Mouse (Mus musculus) forebrain, embryonic 12.5 days (tissue): Measurements from ENCODE around the gene Cdc14a. TPM values are rescaled to one million over a fixed set of nuclear protein-coding genes. Genes with fewer than 3 reads are reported as not detected.

Experiments used
- ATAC-seq: fragments of 200-750 bp; cut with Nextera tagmentation; 2 replicates; pipeline ENCODE4 v1.8.0; 2017; ENCODE audit warnings: moderate TSS enrichment; ENCODE audit not compliant: low FRiP score
- H3K27ac ChIP-seq: fragments of 300-500 bp; sonication (generic); 2 replicates; pipeline ENCODE4 v1.5.1; 2016; ENCODE audit warnings: mild to moderate bottlenecking
- H3K27me3 ChIP-seq: fragments of 300-500 bp; sonication (generic); 2 replicates; pipeline ENCODE4 v1.6.1; 2016; ENCODE audit warnings: mild to moderate bottlenecking
- H3K36me3 ChIP-seq: fragments of 300-500 bp; sonication (generic); replicated peaks from 2 replicates; pipeline ENCODE4 v1.6.1; 2016; ENCODE audit warnings: mild to moderate bottlenecking
- H3K4me1 ChIP-seq: fragments of 300-500 bp; sonication (generic); 2 replicates; pipeline ENCODE4 v1.6.1; 2016
- H3K4me2 ChIP-seq: fragments of 300-500 bp; sonication (generic); 2 replicates; pipeline ENCODE4 v1.6.1; 2016; ENCODE audit warnings: mild to moderate bottlenecking, moderate library complexity
- H3K4me3 ChIP-seq: fragments of 300-500 bp; sonication (generic); replicated peaks from 2 replicates; pipeline ENCODE4 v1.5.1; 2016; ENCODE audit warnings: mild to moderate bottlenecking
- H3K9ac ChIP-seq: fragments of 300-500 bp; sonication (generic); 2 replicates; pipeline ENCODE4 v1.6.1; 2016; ENCODE audit warnings: mild to moderate bottlenecking
- H3K9me3 ChIP-seq: fragments of 300-500 bp; sonication (generic); 2 replicates; pipeline ENCODE4 v1.6.1; 2016
- WGBS: fragments of 180-500 bp; shearing (Covaris S2); methylation state at CpG from one replicate; pipeline ENCODE4 v1.1.7; 2016; 5-methylcytosine and 5-hydroxymethylcytosine counted together
- polyA plus RNA-seq: library from polyadenylated mRNA; unstranded; fragments of >200 nt; fragmentation: Nextera tagmentation; extraction: Ambion mirVana; gene quantifications from 2 replicates; pipeline ENCODE4 v1.2.1, GENCODE M21; 2016

Cdc14a gene
- polyA plus RNA-seq, 1 experiment from 2014 or later = 21.6 TPM

- 88% methylated on average over 3 of the region's 3 CpGs for WGBS
- Histone ChIP-seq H3K27ac (no peak overlapping the region), H3K4me3 (no peak overlapping the region), H3K9me3 (no peaks in the 10 kb centered on the region), H3K27me3 (no peaks in the 10 kb centered on the region), H3K4me1 (no peaks in the 10 kb centered on the region), H3K4me2 (no peak overlapping the region), H3K9ac (no peak overlapping the region), H3K36me3 (no peaks in the 10 kb centered on the region)
- ATAC-seq = no peak
Measured at GRCm38 (mm10) chr3:116436113-116436512, 12.3 kb upstream of the Cdc14a start.

GRCm38 (mm10) chr3:116434757-116435156 is 10.9 kb upstream of the Cdc14a start:
- no peaks in the 10 kb centered on the region for H3K4me1 ChIP-seq
- no peak overlapping the region for H3K4me2 ChIP-seq
- no peaks in the 10 kb centered on the region for H3K27me3 ChIP-seq
- no peak for ATAC-seq
- no peaks in the 10 kb centered on the region for H3K36me3 ChIP-seq
- H3K4me3 ChIP-seq = no peak overlapping the region
- no peak overlapping the region for H3K27ac ChIP-seq
- H3K9me3 ChIP-seq = no peaks in the 10 kb centered on the region
- 86% methylated on average over 2 of the region's 3 CpGs for WGBS
- H3K9ac ChIP-seq = no peak overlapping the region

- peaks cover 17% of the 10 kb centered on the region for H3K4me1 ChIP-seq
- H3K4me3 ChIP-seq = no peak overlapping the region
- H3K27me3 ChIP-seq = no peaks in the 10 kb centered on the region
- WGBS = 91% methylated on average over 6 of the region's 6 CpGs
- H3K9ac ChIP-seq = no peak overlapping the region
- H3K9me3 ChIP-seq = no peaks in the 10 kb centered on the region
- H3K27ac ChIP-seq = no peak overlapping the region
- H3K36me3 ChIP-seq = no peaks in the 10 kb centered on the region
- ATAC-seq = no peak
- no peak overlapping the region for H3K4me2 ChIP-seq
Measured at GRCm38 (mm10) chr3:116425901-116426300, 2.1 kb upstream of the Cdc14a start.

GRCm38 (mm10) chr3:116424973-116425284 is 1.1 kb upstream of the Cdc14a start:
- Histone ChIP-seq H3K27me3 (no peaks in the 10 kb centered on the region), H3K4me3 (peak overlapping the region; percentile 64), H3K27ac (peak overlapping the region; percentile 97), H3K4me2 (peak overlapping the region; percentile 84), H3K9me3 (no peaks in the 10 kb centered on the region), H3K36me3 (peaks cover 4% of the 10 kb centered on the region; the same call in 1 of the 2 replicates), H3K4me1 (peaks cover 27% of the 10 kb centered on the region), H3K9ac (peak overlapping the region; percentile 82)
- under 1% methylated on average over 11 of the region's 11 CpGs for WGBS
- peak; percentile 54 for ATAC-seq

- Histone ChIP-seq H3K27me3 (no peaks in the 10 kb centered on the region), H3K27ac (peak overlapping the region; percentile 97), H3K4me1 (peaks cover 30% of the 10 kb centered on the region), H3K4me3 (peak overlapping the region; percentile 64), H3K36me3 (peaks cover 6% of the 10 kb centered on the region; the same call in 1 of the 2 replicates), H3K4me2 (peak overlapping the region; percentile 84), H3K9me3 (no peaks in the 10 kb centered on the region), H3K9ac (peak overlapping the region; percentile 82)
- ATAC-seq = peak; percentile 15
- 0% methylated on average over 32 of the region's 32 CpGs for WGBS
Measured at GRCm38 (mm10) chr3:116424160-116424972, 534 bp upstream of the Cdc14a start.

- H3K9ac ChIP-seq = peak overlapping the region; percentile 82
- H3K9me3 ChIP-seq = no peaks in the 10 kb centered on the region
- peaks cover 11% of the 10 kb centered on the region for H3K36me3 ChIP-seq
- ATAC-seq = no peak; the same call in 1 of the 2 replicates
- peak overlapping the region; percentile 84 for H3K4me2 ChIP-seq
- H3K4me3 ChIP-seq = peak overlapping the region; percentile 64
- peaks cover 30% of the 10 kb centered on the region for H3K4me1 ChIP-seq
- WGBS = 0% methylated on average over 23 of the region's 23 CpGs
- H3K27ac ChIP-seq = peak overlapping the region; percentile 97
- H3K27me3 ChIP-seq = no peaks in the 10 kb centered on the region
Measured at GRCm38 (mm10) chr3:116422795-116423352, 958 bp downstream of the Cdc14a start.

- Histone ChIP-seq H3K27me3 (no peaks in the 10 kb centered on the region), H3K27ac (peak overlapping the region; percentile 47), H3K4me1 (peaks cover 30% of the 10 kb centered on the region), H3K9me3 (no peaks in the 10 kb centered on the region), H3K4me3 (peak overlapping the region; percentile 64), H3K36me3 (peaks cover 17% of the 10 kb centered on the region), H3K9ac (peak overlapping the region; percentile 82), H3K4me2 (peak overlapping the region; percentile 84)
- no peak for ATAC-seq
- WGBS = 22% methylated on average over 8 of the region's 8 CpGs
Measured at GRCm38 (mm10) chr3:116422074-116422473, 1.8 kb downstream of the Cdc14a start.

- Histone ChIP-seq H3K36me3 (peaks cover 27% of the 10 kb centered on the region), H3K4me1 (peaks cover 30% of the 10 kb centered on the region), H3K4me2 (peak overlapping the region; percentile 84), H3K9me3 (no peaks in the 10 kb centered on the region), H3K9ac (peak overlapping the region; percentile 82; the same call in 1 of the 2 replicates), H3K4me3 (peak overlapping the region; percentile 64), H3K27me3 (no peaks in the 10 kb centered on the region), H3K27ac (peak overlapping the region; percentile 64)
- no peak for ATAC-seq
- 11% methylated on average over 6 of the region's 6 CpGs for WGBS
Measured at GRCm38 (mm10) chr3:116421121-116421520, 2.7 kb downstream of the Cdc14a start.

GRCm38 (mm10) chr3:116419791-116420190 is 4.0 kb downstream of the Cdc14a start:
- Histone ChIP-seq H3K9ac (no peak overlapping the region), H3K27ac (no peak overlapping the region), H3K4me1 (peaks cover 30% of the 10 kb centered on the region), H3K4me2 (no peak overlapping the region), H3K27me3 (no peaks in the 10 kb centered on the region), H3K9me3 (no peaks in the 10 kb centered on the region), H3K4me3 (no peak overlapping the region), H3K36me3 (peaks cover 40% of the 10 kb centered on the region)
- ATAC-seq = no peak
- 86% methylated on average over 11 of the region's 11 CpGs for WGBS

GRCm38 (mm10) chr3:116414451-116414860 is 9.4 kb downstream of the Cdc14a start:
- no peak for ATAC-seq
- peaks cover 18% of the 10 kb centered on the region for H3K4me1 ChIP-seq

GRCm38 (mm10) chr3:116412954-116413724 is 10.7 kb downstream of the Cdc14a start:
- no peaks in the 10 kb centered on the region for H3K9me3 ChIP-seq
- no peak for ATAC-seq
- 90% methylated on average over 4 of the region's 4 CpGs for WGBS
- H3K9ac ChIP-seq = no peak overlapping the region
- H3K4me2 ChIP-seq = no peak overlapping the region
- H3K27ac ChIP-seq = no peak overlapping the region
- H3K27me3 ChIP-seq = no peaks in the 10 kb centered on the region
- peaks cover 65% of the 10 kb centered on the region for H3K36me3 ChIP-seq
- no peak overlapping the region for H3K4me3 ChIP-seq
- H3K4me1 ChIP-seq = peaks cover 26% of the 10 kb centered on the region

More at GRCm38 (mm10) chr3:116414451-116414860, 9.4 kb downstream of the Cdc14a start:
- Histone ChIP-seq H3K9me3 (no peaks in the 10 kb centered on the region), H3K4me2 (no peak overlapping the region), H3K36me3 (peaks cover 57% of the 10 kb centered on the region), H3K27me3 (no peaks in the 10 kb centered on the region), H3K27ac (no peak overlapping the region), H3K4me3 (no peak overlapping the region), H3K9ac (no peak overlapping the region)
- 95% methylated on average over 3 of the region's 3 CpGs for WGBS

- H3K9ac ChIP-seq = no peak overlapping the region
- H3K4me1 ChIP-seq = peaks cover 33% of the 10 kb centered on the region
- ATAC-seq = no peak
- H3K9me3 ChIP-seq = no peaks in the 10 kb centered on the region
- 61% methylated on average over 7 of the region's 7 CpGs for WGBS
- no peak overlapping the region for H3K4me3 ChIP-seq
- H3K27me3 ChIP-seq = no peaks in the 10 kb centered on the region
- no peak overlapping the region for H3K27ac ChIP-seq
- peaks cover 39% of the 10 kb centered on the region for H3K36me3 ChIP-seq
- H3K4me2 ChIP-seq = no peak overlapping the region
Measured at GRCm38 (mm10) chr3:116410051-116410450, 13.8 kb downstream of the Cdc14a start.
